Mouse (Mus musculus): Measurements from ENCODE around the gene Eml6. TPM values are rescaled to one million over a fixed set of nuclear protein-coding genes. Genes with fewer than 3 reads are reported as not detected.
"Not testable (repeated sequence)": the region's sequence is repeated elsewhere in the genome, so short reads cannot be mapped to it uniquely, and the experiment has no call there.

Eml6 gene
- polyA plus RNA-seq, 2 experiments = 1.3 to 1.5 TPM

DNA sequence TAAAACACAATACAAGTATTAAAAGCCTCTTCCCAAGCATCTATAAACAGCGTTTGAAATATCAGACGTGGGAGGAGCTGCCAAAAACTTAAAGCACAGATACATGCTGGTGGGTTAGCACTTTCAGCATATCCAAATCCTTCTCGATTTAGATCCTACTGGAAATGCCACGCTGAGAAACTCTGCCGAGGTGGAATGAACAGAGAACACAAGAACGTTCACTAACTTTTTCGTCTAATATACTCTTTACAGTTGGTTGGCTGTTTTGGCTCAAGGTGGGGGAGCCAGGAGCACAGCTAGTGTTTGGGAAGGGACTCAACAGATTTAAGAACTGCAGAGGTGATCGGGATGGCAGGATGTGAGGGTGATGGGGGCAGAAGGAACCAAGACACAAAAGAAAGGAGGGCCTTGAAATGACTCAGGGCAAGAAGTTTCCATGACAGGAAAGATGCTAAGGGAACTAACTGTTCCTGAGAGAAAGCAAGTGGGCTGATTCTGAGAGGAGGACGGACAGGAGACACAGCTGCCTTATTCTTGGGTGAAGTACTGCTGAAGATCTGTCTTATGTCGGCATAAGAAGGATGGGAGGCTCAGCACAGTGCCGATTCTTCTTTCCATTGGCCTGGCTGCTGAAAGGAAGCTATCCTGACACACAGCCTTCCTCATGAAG lies 259.4 kb downstream of the Eml6 start:
- H3K4me1 ChIP-seq (ENCODE audit: control insufficient read depth, insufficient read depth, low read length) = no peaks in the 10 kb centered on the region
- H3K36me3 ChIP-seq (ENCODE audit: control insufficient read depth, insufficient read depth, low read length) = no peaks in the 10 kb centered on the region
- H3K9ac ChIP-seq (ENCODE audit: low read depth, low read length, severe bottlenecking) = no peak overlapping the region
- TF ChIP-seq POLR2A (IDR thresholded peaks at IDR 0.05; ENCODE audit: borderline replicate concordance, extremely low read depth, insufficient read depth, insufficient read length) = no peak
- H3K27me3 ChIP-seq (ENCODE audit: control insufficient read depth, insufficient read depth, low read length) = no peaks in the 10 kb centered on the region
- ATAC-seq (ENCODE audit: low FRiP score, low read depth) (no peak), DNase-seq (ENCODE audit: low spot score) (no peak)
- H3K4me2 ChIP-seq (replicated peaks; ENCODE audit: low read depth, low read length, severe bottlenecking) = no peak overlapping the region
- no peaks in the 10 kb centered on the region for H3K9me3 ChIP-seq (ENCODE audit: control insufficient read depth, low read length)
- H3K27ac ChIP-seq (replicated peaks; ENCODE audit: low read depth, low read length) = no peak overlapping the region
- WGBS = 77% methylated on average over 11 of the region's 11 CpGs
- H3K4me3 ChIP-seq (replicated peaks; ENCODE audit: low read length) = no peak overlapping the region

DNA sequence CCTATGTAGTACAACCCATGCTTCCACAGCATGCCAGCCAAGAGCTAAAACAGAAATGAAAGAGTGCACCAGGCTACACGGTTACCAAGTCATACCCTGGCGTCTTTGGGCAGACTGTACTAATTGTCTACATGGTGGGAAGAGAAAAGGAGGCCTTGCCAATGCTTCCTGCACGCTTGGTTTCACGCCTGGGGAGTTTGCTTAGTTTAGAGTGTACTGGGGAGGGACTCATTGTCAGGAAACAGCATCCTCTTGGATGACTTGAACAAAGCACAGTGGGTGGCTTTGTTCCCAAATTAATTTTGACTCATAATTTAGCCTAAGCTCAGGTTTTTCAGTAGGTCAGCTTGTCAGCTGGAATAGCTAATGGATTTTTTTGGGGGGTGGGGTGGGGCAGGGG lies 260.8 kb downstream of the Eml6 start:
- Histone ChIP-seq H3K27ac (replicated peaks; ENCODE audit: low read depth, low read length) (no peak overlapping the region), H3K4me2 (replicated peaks; ENCODE audit: low read depth, low read length, severe bottlenecking) (no peak overlapping the region), H3K4me1 (ENCODE audit: control insufficient read depth, insufficient read depth, low read length) (no peaks in the 10 kb centered on the region), H3K9me3 (ENCODE audit: control insufficient read depth, low read length) (no peaks in the 10 kb centered on the region), H3K4me3 (replicated peaks; ENCODE audit: low read length) (no peak overlapping the region), H3K9ac (ENCODE audit: low read depth, low read length, severe bottlenecking) (no peak overlapping the region), H3K27me3 (ENCODE audit: control insufficient read depth, insufficient read depth, low read length) (no peaks in the 10 kb centered on the region), H3K36me3 (ENCODE audit: control insufficient read depth, insufficient read depth, low read length) (no peaks in the 10 kb centered on the region)
- 79% methylated on average over 4 of the region's 4 CpGs for WGBS
- no peak for ATAC-seq (ENCODE audit: low FRiP score, low read depth)
- TF ChIP-seq POLR2A (IDR thresholded peaks at IDR 0.05; ENCODE audit: borderline replicate concordance, extremely low read depth, insufficient read depth, insufficient read length) = no peak
- no peak for DNase-seq (ENCODE audit: low spot score)

DNA sequence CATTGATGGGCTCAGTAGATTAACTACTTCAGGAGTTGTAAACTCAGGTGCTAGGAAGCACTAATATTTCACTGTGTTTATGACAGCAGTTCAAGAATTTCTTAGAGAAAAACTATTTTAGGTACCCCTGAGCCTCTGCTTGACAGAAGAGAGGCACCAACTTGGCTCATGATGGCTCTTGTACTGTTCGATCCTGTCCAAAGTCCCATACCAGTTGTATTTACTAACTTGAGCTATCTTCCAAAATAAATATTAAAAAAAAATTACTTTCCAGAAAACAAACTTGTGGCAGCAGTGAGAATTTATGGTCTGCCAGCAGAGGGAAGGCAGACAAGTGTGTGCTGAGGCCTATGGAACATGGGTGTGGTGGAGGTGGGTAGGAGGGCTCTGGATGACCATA lies 263.1 kb downstream of the Eml6 start:
- no peaks in the 10 kb centered on the region for H3K36me3 ChIP-seq (ENCODE audit: control insufficient read depth, insufficient read depth, low read length)
- no peak overlapping the region for H3K4me2 ChIP-seq (replicated peaks; ENCODE audit: low read depth, low read length, severe bottlenecking)
- ATAC-seq (ENCODE audit: low FRiP score, low read depth) = no peak
- H3K9me3 ChIP-seq (ENCODE audit: control insufficient read depth, low read length) = no peaks in the 10 kb centered on the region
- H3K9ac ChIP-seq (ENCODE audit: low read depth, low read length, severe bottlenecking) = no peak overlapping the region
- no peaks in the 10 kb centered on the region for H3K4me1 ChIP-seq (ENCODE audit: control insufficient read depth, insufficient read depth, low read length)
- H3K4me3 ChIP-seq (replicated peaks; ENCODE audit: low read length) = no peak overlapping the region
- no peaks in the 10 kb centered on the region for H3K27me3 ChIP-seq (ENCODE audit: control insufficient read depth, insufficient read depth, low read length)
- DNase-seq (ENCODE audit: low spot score) = no peak
- H3K27ac ChIP-seq (replicated peaks; ENCODE audit: low read depth, low read length) = no peak overlapping the region
- WGBS = 92% methylated on average over 1 of the region's 1 CpGs
- no peak for TF ChIP-seq POLR2A (IDR thresholded peaks at IDR 0.05; ENCODE audit: borderline replicate concordance, extremely low read depth, insufficient read depth, insufficient read length)

DNA sequence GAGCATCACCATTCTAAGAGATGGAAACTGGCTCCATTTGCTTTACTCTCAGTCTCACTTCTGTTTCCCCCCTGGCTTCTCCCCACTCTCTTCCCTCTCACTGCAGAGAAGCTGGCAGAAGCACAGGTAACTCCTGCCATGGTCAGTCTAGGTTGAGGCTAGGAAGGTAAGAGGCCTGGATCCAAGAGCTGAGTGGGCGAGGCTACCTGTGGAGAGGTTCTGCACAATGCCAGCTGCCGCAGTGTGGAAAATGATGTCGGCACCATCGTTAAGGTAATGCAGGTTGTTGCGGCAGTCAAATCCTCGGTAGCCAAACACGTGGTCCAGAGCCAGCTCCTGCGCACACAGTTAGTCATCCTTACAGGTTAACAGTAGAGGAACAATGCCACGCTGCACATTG lies 264.4 kb downstream of the Eml6 start:
- DNase-seq (ENCODE audit: low spot score) (no peak), ATAC-seq (ENCODE audit: low FRiP score, low read depth) (no peak)
- no peak overlapping the region for H3K4me3 ChIP-seq (replicated peaks; ENCODE audit: low read length)
- 89% methylated on average over 9 of the region's 9 CpGs for WGBS
- no peaks in the 10 kb centered on the region for H3K27me3 ChIP-seq (ENCODE audit: control insufficient read depth, insufficient read depth, low read length)
- no peak overlapping the region for H3K4me2 ChIP-seq (replicated peaks; ENCODE audit: low read depth, low read length, severe bottlenecking)
- TF ChIP-seq POLR2A (IDR thresholded peaks at IDR 0.05; ENCODE audit: borderline replicate concordance, extremely low read depth, insufficient read depth, insufficient read length) = no peak
- no peaks in the 10 kb centered on the region for H3K4me1 ChIP-seq (ENCODE audit: control insufficient read depth, insufficient read depth, low read length)
- H3K9me3 ChIP-seq (ENCODE audit: control insufficient read depth, low read length) = no peaks in the 10 kb centered on the region
- H3K27ac ChIP-seq (replicated peaks; ENCODE audit: low read depth, low read length) = no peak overlapping the region
- H3K36me3 ChIP-seq (ENCODE audit: control insufficient read depth, insufficient read depth, low read length) = no peaks in the 10 kb centered on the region
- H3K9ac ChIP-seq (ENCODE audit: low read depth, low read length, severe bottlenecking) = no peak overlapping the region

DNA sequence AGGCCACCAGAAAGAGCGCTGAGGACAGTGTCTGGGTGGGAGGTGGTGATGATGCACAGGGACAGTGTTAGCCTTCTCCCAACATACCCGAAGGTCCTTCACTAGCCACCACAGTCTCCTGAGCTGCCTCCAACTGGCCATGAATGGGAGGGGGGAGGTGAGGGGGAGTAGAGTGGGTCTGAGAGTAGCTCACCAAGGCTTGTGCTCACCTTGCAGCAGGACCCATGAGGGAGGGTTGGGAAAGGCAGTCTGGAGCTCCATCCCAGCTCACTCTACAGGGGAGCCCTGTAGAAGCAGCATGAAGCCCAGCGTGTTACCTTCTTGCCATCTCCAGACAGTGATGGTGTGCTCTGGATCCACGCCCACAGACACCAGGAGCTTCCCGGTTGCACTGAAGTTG lies 267.2 kb downstream of the Eml6 start:
- TF ChIP-seq POLR2A (IDR thresholded peaks at IDR 0.05; ENCODE audit: borderline replicate concordance, extremely low read depth, insufficient read depth, insufficient read length) = no peak

DNA sequence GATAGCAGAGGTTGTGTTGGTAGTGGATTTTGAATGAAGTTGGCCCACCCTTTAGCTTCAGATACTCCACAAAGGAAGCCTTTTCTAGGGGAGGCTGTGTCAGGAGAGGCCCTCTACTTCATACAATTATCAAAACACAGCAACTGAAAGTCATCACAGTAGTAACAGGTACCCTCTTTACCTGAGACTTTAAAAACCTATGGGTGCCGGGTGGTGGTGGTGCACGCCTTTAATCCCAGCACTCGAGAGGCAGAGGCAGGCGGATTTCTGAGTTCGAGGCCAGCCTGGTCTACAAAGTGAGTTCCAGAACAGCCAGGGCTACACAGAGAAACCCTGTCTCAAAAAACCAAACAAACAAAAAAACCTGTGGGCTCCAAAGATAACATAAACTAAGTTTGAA lies 269.8 kb downstream of the Eml6 start:
- H3K36me3 ChIP-seq (ENCODE audit: control insufficient read depth, insufficient read depth, low read length); H3K4me2 ChIP-seq (replicated peaks; ENCODE audit: low read depth, low read length, severe bottlenecking); H3K4me3 ChIP-seq (replicated peaks; ENCODE audit: low read length); H3K27me3 ChIP-seq (ENCODE audit: control insufficient read depth, insufficient read depth, low read length); H3K27ac ChIP-seq (replicated peaks; ENCODE audit: low read depth, low read length); ATAC-seq (ENCODE audit: low FRiP score, low read depth); H3K9ac ChIP-seq (ENCODE audit: low read depth, low read length, severe bottlenecking); H3K4me1 ChIP-seq (ENCODE audit: control insufficient read depth, insufficient read depth, low read length); DNase-seq (ENCODE audit: low spot score); H3K9me3 ChIP-seq (ENCODE audit: control insufficient read depth, low read length): not testable (repeated sequence)
- WGBS = 92% methylated on average over 5 of the region's 5 CpGs

More for the DNA sequence above, 267.2 kb downstream of the Eml6 start:
- Histone ChIP-seq H3K27me3 (ENCODE audit: control insufficient read depth, insufficient read depth, low read length) (no peaks in the 10 kb centered on the region), H3K36me3 (ENCODE audit: control insufficient read depth, insufficient read depth, low read length) (no peaks in the 10 kb centered on the region), H3K4me2 (replicated peaks; ENCODE audit: low read depth, low read length, severe bottlenecking) (no peak overlapping the region), H3K4me1 (ENCODE audit: control insufficient read depth, insufficient read depth, low read length) (no peaks in the 10 kb centered on the region), H3K4me3 (replicated peaks; ENCODE audit: low read length) (no peak overlapping the region), H3K9me3 (ENCODE audit: control insufficient read depth, low read length) (no peaks in the 10 kb centered on the region), H3K27ac (replicated peaks; ENCODE audit: low read depth, low read length) (no peak overlapping the region), H3K9ac (ENCODE audit: low read depth, low read length, severe bottlenecking) (no peak overlapping the region)
- ATAC-seq (ENCODE audit: low FRiP score, low read depth) (no peak), DNase-seq (ENCODE audit: low spot score) (no peak)
- 88% methylated on average over 5 of the region's 5 CpGs for WGBS
